Comparison of ENCODE assay signal across 25 mouse cellular contexts in genomic region chr10:75482919-75483483, GRCm38 (mm10).
"Had no signal": no experiment of that assay in that cellular context is flagged by ENCODE, and none has a peak within 500 bp of the region (broad histone marks: within the 10 kb centered on the region; RNA-seq: fewer than 3 reads in every experiment).

No protein-coding gene starts in this region.

- ATAC-seq: hindbrain, embryonic 16.5 days; inflammation-experienced regulatory T-cells, adult 6 months; intestine, embryonic 15.5 days; intestine, postnatal 0 days; liver, embryonic 12.5 days had no signal

- H3K27ac ChIP-seq: gastrocnemius, adult 2 months; heart, embryonic 13.5 days; heart, embryonic 15.5 days; hindbrain, embryonic 10.5 days; hindbrain, embryonic 12.5 days; hindbrain, embryonic 14.5 days; intestine, embryonic 15.5 days; layer of hippocampus, adult 2 months; left cerebral cortex, adult 2 months; limb, embryonic 15.5 days; liver, embryonic 12.5 days; liver, embryonic 14.5 days had no signal

- H3K27me3 ChIP-seq: heart, embryonic 13.5 days; heart, embryonic 15.5 days; hindbrain, embryonic 12.5 days; intestine, embryonic 15.5 days; limb, embryonic 15.5 days; liver, embryonic 12.5 days had no signal

- H3K4me1 ChIP-seq: heart, embryonic 15.5 days; hindbrain, embryonic 10.5 days; hindbrain, embryonic 12.5 days; intestine, embryonic 15.5 days; limb, embryonic 15.5 days; liver, embryonic 12.5 days had no signal

- DNase-seq: gastrocnemius, adult 2 months; gastrocnemius, postnatal 10 days; gastrocnemius, postnatal 25 days; heart, postnatal 14 days; heart, postnatal 4 days; kidney, adult 18-20 months; kidney, adult 8-10 months; kidney, postnatal 10 days; kidney, postnatal 25 days; kidney, postnatal 4 days had no signal

- H3K9me3 ChIP-seq: heart, embryonic 13.5 days; heart, embryonic 15.5 days; hindbrain, embryonic 10.5 days; hindbrain, embryonic 12.5 days; intestine, embryonic 15.5 days; limb, embryonic 15.5 days; liver, embryonic 12.5 days had no signal

- H3K4me2 ChIP-seq: heart, embryonic 11.5 days; heart, embryonic 13.5 days; heart, embryonic 15.5 days; hindbrain, embryonic 12.5 days; hindbrain, embryonic 14.5 days; intestine, embryonic 15.5 days; limb, embryonic 15.5 days; liver, embryonic 12.5 days had no signal

- H3K4me3 ChIP-seq: gastrocnemius, adult 2 months; heart, embryonic 13.5 days; heart, embryonic 15.5 days; hindbrain, embryonic 10.5 days; hindbrain, embryonic 12.5 days; intestine, embryonic 15.5 days; layer of hippocampus, adult 2 months; left cerebral cortex, adult 2 months; limb, embryonic 15.5 days; liver, embryonic 12.5 days had no signal

- H3K36me3 ChIP-seq: heart, embryonic 13.5 days; heart, embryonic 15.5 days; hindbrain, embryonic 10.5 days; hindbrain, embryonic 12.5 days; intestine, embryonic 15.5 days; limb, embryonic 15.5 days; liver, embryonic 12.5 days had no signal

- H3K9ac ChIP-seq: heart, embryonic 13.5 days; heart, embryonic 15.5 days; hindbrain, embryonic 12.5 days; hindbrain, embryonic 14.5 days; intestine, embryonic 15.5 days; limb, embryonic 15.5 days; liver, embryonic 12.5 days; liver, embryonic 14.5 days had no signal
